Mouse (Mus musculus): ENCODE measurements around the gene Olfr124.

Olfr124 gene

GRCm38 (mm10) chr17:37799588-37799987, at the start of gene Olfr124:
Olfr124 (plus strand) TSS chr17:37799888.
- DNase-seq (ENCODE audit: low read depth, low spot score): no peak

- DNase-seq (ENCODE audit: low read depth, low spot score): no peak
Measured at GRCm38 (mm10) chr17:37768307-37768706, 31.4 kb upstream of the Olfr124 start, which contains the start of gene Olfr122. Olfr122 (plus strand) TSS chr17:37768607.

- no peak for DNase-seq (ENCODE audit: low read depth, low spot score)
Measured at GRCm38 (mm10) chr17:37793229-37793628, 6.5 kb upstream of the Olfr124 start, which contains the start of gene Olfr123. Olfr123 (plus strand) TSS chr17:37793529.

GRCm38 (mm10) chr17:37832649-37833048, 33.0 kb downstream of the Olfr124 start, which contains the start of gene Olfr125:
Olfr125 (plus strand) TSS chr17:37832949.
- no peak for DNase-seq (ENCODE audit: low read depth, low spot score)

GRCm38 (mm10) chr17:37847183-37847582, 47.5 kb downstream of the Olfr124 start, which contains the start of gene Olfr126:
Olfr126 (plus strand) TSS chr17:37847483.
- DNase-seq (ENCODE audit: low read depth, low spot score): no peak
